Mouse (Mus musculus): ENCODE data around the gene Uaca.
A peak's percentile ranks its signal among the peaks of the same experiment; 100 is the strongest.
"Not testable (repeated sequence)": the region's sequence is repeated elsewhere in the genome, so short reads cannot be mapped to it uniquely, and the experiment has no call there.

Gene Uaca

GRCm38 (mm10) chr9:60796076-60796475 is 1.7 kb downstream of the Uaca start:
- DNase-seq: no peak

- no peak for DNase-seq
Observed at GRCm38 (mm10) chr9:60797126-60797525, 2.8 kb downstream of the Uaca start.

- no peak for DNase-seq
Observed at GRCm38 (mm10) chr9:60799061-60799460, 4.7 kb downstream of the Uaca start.

- no peak for DNase-seq
Observed at GRCm38 (mm10) chr9:60800663-60801382, 6.5 kb downstream of the Uaca start.

GRCm38 (mm10) chr9:60801746-60802145 is 7.4 kb downstream of the Uaca start:
- no peak for DNase-seq

GRCm38 (mm10) chr9:60802341-60802740 is 8.0 kb downstream of the Uaca start:
- no peak for DNase-seq

- no peak for DNase-seq
Observed at GRCm38 (mm10) chr9:60806021-60806420, 11.7 kb downstream of the Uaca start.

- no peak for DNase-seq
Observed at GRCm38 (mm10) chr9:60807996-60808395, 13.7 kb downstream of the Uaca start.

- DNase-seq: no peak
Observed at GRCm38 (mm10) chr9:60813139-60813880, 19.0 kb downstream of the Uaca start.

- DNase-seq: no peak
Observed at GRCm38 (mm10) chr9:60815502-60815901, 21.2 kb downstream of the Uaca start.

GRCm38 (mm10) chr9:60817585-60817984 is 23.2 kb downstream of the Uaca start:
- DNase-seq: no peak

GRCm38 (mm10) chr9:60818582-60818981 is 24.2 kb downstream of the Uaca start:
- not testable (repeated sequence) for DNase-seq

GRCm38 (mm10) chr9:60819340-60819739 is 25.0 kb downstream of the Uaca start:
- DNase-seq: peak; percentile 22

- DNase-seq: no peak
Observed at GRCm38 (mm10) chr9:60821501-60821900, 27.2 kb downstream of the Uaca start.

- no peak for DNase-seq
Observed at GRCm38 (mm10) chr9:60822681-60823080, 28.3 kb downstream of the Uaca start.

- DNase-seq: no peak
Observed at GRCm38 (mm10) chr9:60825506-60825905, 31.2 kb downstream of the Uaca start.

- no peak for DNase-seq
Observed at GRCm38 (mm10) chr9:60826759-60827158, 32.4 kb downstream of the Uaca start.

GRCm38 (mm10) chr9:60828196-60828595 is 33.9 kb downstream of the Uaca start:
- DNase-seq: no peak

GRCm38 (mm10) chr9:60829610-60830009 is 35.3 kb downstream of the Uaca start:
- no peak for DNase-seq

- no peak for DNase-seq
Observed at GRCm38 (mm10) chr9:60830079-60830478, 35.7 kb downstream of the Uaca start.

- no peak for DNase-seq
Observed at GRCm38 (mm10) chr9:60832233-60832632, 37.9 kb downstream of the Uaca start.

GRCm38 (mm10) chr9:60836151-60836550 is 41.8 kb downstream of the Uaca start:
- DNase-seq: no peak

- DNase-seq: no peak
Observed at GRCm38 (mm10) chr9:60837078-60837448, 42.7 kb downstream of the Uaca start.

GRCm38 (mm10) chr9:60837449-60838141 is 43.3 kb downstream of the Uaca start:
- no peak for DNase-seq

All from cerebellum, adult 8-10 months (tissue).